Mouse (Mus musculus): ENCODE data around the gene Gm867. TPM values are rescaled to one million over a fixed set of nuclear protein-coding genes. Genes with fewer than 3 reads are reported as not detected.

Gene Gm867
- polyA plus RNA-seq, 1 experiment from 2014 or later: 0.31 TPM

GRCm38 (mm10) chr10:75932081-75932678, 8.3 kb downstream of the Gm867 start:
- H3K36me3 ChIP-seq (ENCODE audit: control insufficient read depth, insufficient read depth, low read length): no peaks in the 10 kb centered on the region
- no peaks in the 10 kb centered on the region for H3K9me3 ChIP-seq (ENCODE audit: control insufficient read depth, low read length)
- H3K4me2 ChIP-seq (ENCODE audit: low read depth, severe bottlenecking): peak overlapping the region; percentile 86
- DNase-seq (ENCODE audit: low spot score) (peak; percentile 80), ATAC-seq (ENCODE audit: insufficient number of reproducible peaks, low FRiP score, low TSS enrichment, low read depth) (peak; percentile 64)
- peak overlapping the region; percentile 67 for H3K4me3 ChIP-seq (ENCODE audit: low read depth, low read length)
- under 1% methylated on average over 43 of the region's 44 CpGs for whole genome bisulfite sequencing
- H3K4me1 ChIP-seq (ENCODE audit: control insufficient read depth, insufficient read depth, low read length): peaks cover 12% of the 10 kb centered on the region
- no peak overlapping the region for H3K27ac ChIP-seq (replicated peaks; ENCODE audit: low read depth, low read length)
- peak overlapping the region; percentile 92 for H3K9ac ChIP-seq (ENCODE audit: low read length)
- H3K27me3 ChIP-seq (ENCODE audit: control insufficient read depth, insufficient read depth, low read length): peaks cover 16% of the 10 kb centered on the region

- Histone ChIP-seq H3K36me3 (ENCODE audit: control insufficient read depth, insufficient read depth, low read length) (no peaks in the 10 kb centered on the region; the same call in 1 of the 2 replicates), H3K27ac (replicated peaks; ENCODE audit: low read depth, low read length) (no peak overlapping the region), H3K4me2 (ENCODE audit: low read depth, severe bottlenecking) (peak overlapping the region; percentile 86), H3K4me3 (ENCODE audit: low read depth, low read length) (peak overlapping the region; percentile 67), H3K27me3 (ENCODE audit: control insufficient read depth, insufficient read depth, low read length) (peaks cover 8% of the 10 kb centered on the region; the same call in 1 of the 2 replicates), H3K9me3 (ENCODE audit: control insufficient read depth, low read length) (no peaks in the 10 kb centered on the region), H3K9ac (ENCODE audit: low read length) (peak overlapping the region; percentile 92), H3K4me1 (ENCODE audit: control insufficient read depth, insufficient read depth, low read length) (peaks cover 12% of the 10 kb centered on the region)
- no peak for DNase-seq (ENCODE audit: low spot score)
- WGBS: 32% methylated on average over 7 of the region's 7 CpGs
- ATAC-seq (ENCODE audit: insufficient number of reproducible peaks, low FRiP score, low TSS enrichment, low read depth): no peak
Measured at GRCm38 (mm10) chr10:75931311-75931710, 9.2 kb downstream of the Gm867 start.

- H3K4me3 ChIP-seq (ENCODE audit: low read depth, low read length): no peak overlapping the region
- no peak for ATAC-seq (ENCODE audit: insufficient number of reproducible peaks, low FRiP score, low TSS enrichment, low read depth)
- H3K27me3 ChIP-seq (ENCODE audit: control insufficient read depth, insufficient read depth, low read length): peaks cover 2% of the 10 kb centered on the region; the same call in 1 of the 2 replicates
- H3K9me3 ChIP-seq (ENCODE audit: control insufficient read depth, low read length): no peaks in the 10 kb centered on the region
- no peak overlapping the region for H3K9ac ChIP-seq (ENCODE audit: low read length)
- H3K4me2 ChIP-seq (ENCODE audit: low read depth, severe bottlenecking): no peak overlapping the region
- H3K4me1 ChIP-seq (ENCODE audit: control insufficient read depth, insufficient read depth, low read length): peaks cover 9% of the 10 kb centered on the region
- no peak overlapping the region for H3K27ac ChIP-seq (replicated peaks; ENCODE audit: low read depth, low read length)
- no peak for DNase-seq (ENCODE audit: low spot score)
- H3K36me3 ChIP-seq (ENCODE audit: control insufficient read depth, insufficient read depth, low read length): no peaks in the 10 kb centered on the region; the same call in 1 of the 2 replicates
- WGBS: 31% methylated on average over 6 of the region's 6 CpGs
Measured at GRCm38 (mm10) chr10:75930304-75930703, 10.2 kb downstream of the Gm867 start.

- 0 out of 2 replicates have a peak overlapping the region, but pooled peaks have one; percentile 12 for H3K9ac ChIP-seq (ENCODE audit: low read length)
- no peak overlapping the region for H3K4me2 ChIP-seq (ENCODE audit: low read depth, severe bottlenecking)
- H3K4me3 ChIP-seq (ENCODE audit: low read depth, low read length): no peak overlapping the region
- peaks cover 2% of the 10 kb centered on the region; the same call in 1 of the 2 replicates for H3K27me3 ChIP-seq (ENCODE audit: control insufficient read depth, insufficient read depth, low read length)
- no peaks in the 10 kb centered on the region; the same call in 1 of the 2 replicates for H3K36me3 ChIP-seq (ENCODE audit: control insufficient read depth, insufficient read depth, low read length)
- DNase-seq (ENCODE audit: low spot score) (no peak), ATAC-seq (ENCODE audit: insufficient number of reproducible peaks, low FRiP score, low TSS enrichment, low read depth) (no peak)
- 72% methylated on average over 13 of the region's 13 CpGs for WGBS
- H3K27ac ChIP-seq (replicated peaks; ENCODE audit: low read depth, low read length): no peak overlapping the region
- H3K9me3 ChIP-seq (ENCODE audit: control insufficient read depth, low read length): no peaks in the 10 kb centered on the region
- H3K4me1 ChIP-seq (ENCODE audit: control insufficient read depth, insufficient read depth, low read length): peaks cover 6% of the 10 kb centered on the region
Measured at GRCm38 (mm10) chr10:75926396-75926795, 14.1 kb downstream of the Gm867 start.

GRCm38 (mm10) chr10:75924324-75924723, 16.1 kb downstream of the Gm867 start:
- no peaks in the 10 kb centered on the region for H3K9me3 ChIP-seq (ENCODE audit: control insufficient read depth, low read length)
- ATAC-seq (ENCODE audit: insufficient number of reproducible peaks, low FRiP score, low TSS enrichment, low read depth) (no peak), DNase-seq (ENCODE audit: low spot score) (no peak)
- 68% methylated on average over 2 of the region's 2 CpGs for WGBS
- no peak overlapping the region for H3K9ac ChIP-seq (ENCODE audit: low read length)
- H3K4me3 ChIP-seq (ENCODE audit: low read depth, low read length): no peak overlapping the region
- H3K4me1 ChIP-seq (ENCODE audit: control insufficient read depth, insufficient read depth, low read length): peaks cover 6% of the 10 kb centered on the region
- H3K36me3 ChIP-seq (ENCODE audit: control insufficient read depth, insufficient read depth, low read length): no peaks in the 10 kb centered on the region; the same call in 1 of the 2 replicates
- no peak overlapping the region for H3K4me2 ChIP-seq (ENCODE audit: low read depth, severe bottlenecking)
- H3K27ac ChIP-seq (replicated peaks; ENCODE audit: low read depth, low read length): no peak overlapping the region
- no peaks in the 10 kb centered on the region for H3K27me3 ChIP-seq (ENCODE audit: control insufficient read depth, insufficient read depth, low read length)

- Histone ChIP-seq H3K27ac (replicated peaks; ENCODE audit: low read depth, low read length) (peak overlapping the region; percentile 84; the same call in 1 of the 2 replicates), H3K36me3 (ENCODE audit: control insufficient read depth, insufficient read depth, low read length) (no peaks in the 10 kb centered on the region; the same call in 1 of the 2 replicates), H3K4me1 (ENCODE audit: control insufficient read depth, insufficient read depth, low read length) (peaks cover 9% of the 10 kb centered on the region), H3K4me2 (ENCODE audit: low read depth, severe bottlenecking) (peak overlapping the region; percentile 73), H3K4me3 (ENCODE audit: low read depth, low read length) (peak overlapping the region; percentile 66), H3K9me3 (ENCODE audit: control insufficient read depth, low read length) (no peaks in the 10 kb centered on the region), H3K9ac (ENCODE audit: low read length) (peak overlapping the region; percentile 89), H3K27me3 (ENCODE audit: control insufficient read depth, insufficient read depth, low read length) (no peaks in the 10 kb centered on the region)
- DNase-seq (ENCODE audit: low spot score) (no peak), ATAC-seq (ENCODE audit: insufficient number of reproducible peaks, low FRiP score, low TSS enrichment, low read depth) (0 out of 2 replicates have a peak, but pooled peaks have one; percentile 1)
- WGBS: 5% methylated on average over 22 of the region's 22 CpGs
Measured at GRCm38 (mm10) chr10:75921726-75922560, 18.5 kb downstream of the Gm867 start.

- Histone ChIP-seq H3K27ac (replicated peaks; ENCODE audit: low read depth, low read length) (peak within 1 kb of the TSS; percentile 84), H3K4me2 (ENCODE audit: low read depth, severe bottlenecking) (peak within 1 kb of the TSS; percentile 73), H3K9me3 (ENCODE audit: control insufficient read depth, low read length) (no peaks in the 10 kb centered on the region), H3K4me3 (ENCODE audit: low read depth, low read length) (peak within 1 kb of the TSS; percentile 66), H3K4me1 (ENCODE audit: control insufficient read depth, insufficient read depth, low read length) (peaks cover 12% of the 10 kb centered on the region), H3K9ac (ENCODE audit: low read length) (peak within 1 kb of the TSS; percentile 89), H3K27me3 (ENCODE audit: control insufficient read depth, insufficient read depth, low read length) (no peaks in the 10 kb centered on the region), H3K36me3 (ENCODE audit: control insufficient read depth, insufficient read depth, low read length) (no peaks in the 10 kb centered on the region; the same call in 1 of the 2 replicates)
- peak; percentile 95 for DNase-seq (ENCODE audit: low spot score)
- ATAC-seq (ENCODE audit: insufficient number of reproducible peaks, low FRiP score, low TSS enrichment, low read depth): peak; percentile 83
- under 1% methylated on average over 75 of the region's 76 CpGs for WGBS
Measured at GRCm38 (mm10) chr10:75921026-75921725, 19.3 kb downstream of the Gm867 start, which contains the start of gene Smarcb1. Smarcb1 (minus strand) TSS chr10:75921617.

- Histone ChIP-seq H3K4me3 (ENCODE audit: low read depth, low read length) (no peak overlapping the region), H3K4me1 (ENCODE audit: control insufficient read depth, insufficient read depth, low read length) (peaks cover 12% of the 10 kb centered on the region), H3K9ac (ENCODE audit: low read length) (no peak overlapping the region), H3K27me3 (ENCODE audit: control insufficient read depth, insufficient read depth, low read length) (no peaks in the 10 kb centered on the region), H3K27ac (replicated peaks; ENCODE audit: low read depth, low read length) (no peak overlapping the region), H3K9me3 (ENCODE audit: control insufficient read depth, low read length) (no peaks in the 10 kb centered on the region), H3K4me2 (ENCODE audit: low read depth, severe bottlenecking) (no peak overlapping the region), H3K36me3 (ENCODE audit: control insufficient read depth, insufficient read depth, low read length) (no peaks in the 10 kb centered on the region; the same call in 1 of the 2 replicates)
- 91% methylated on average over 5 of the region's 5 CpGs for WGBS
- no peak for ATAC-seq (ENCODE audit: insufficient number of reproducible peaks, low FRiP score, low TSS enrichment, low read depth)
- no peak for DNase-seq (ENCODE audit: low spot score)
Measured at GRCm38 (mm10) chr10:75919026-75919425, 21.4 kb downstream of the Gm867 start.
